Mouse (Mus musculus) G1E (cell line): ENCODE data around the gene Il1b.

Experiments used
- CTCF ChIP-seq: IDR thresholded peaks from 2 replicates; pipeline ENCODE4 v1.5.1; 2012; ENCODE audit warnings: low read depth, low read length, inconsistent platforms, mixed read lengths
- GATA1 ChIP-seq: IDR thresholded peaks from 2 replicates; pipeline ENCODE4 v1.6.1; 2012; ENCODE audit warnings: borderline replicate concordance, low read length, inconsistent platforms, mixed read lengths

GRCm38 (mm10) chr2:129369615-129370014 lies 1.3 kb downstream of the Il1b start:
- no peak for TF ChIP-seq CTCF
- TF ChIP-seq GATA1, result no peak
